Mouse (Mus musculus) adrenal gland, postnatal 0 days (tissue): ENCODE measurements around the gene Tmem186. TPM values are rescaled to one million over a fixed set of nuclear protein-coding genes. Genes with fewer than 3 reads are reported as not detected.

Experiments
- microRNA-seq: library from miRNA; unstranded; fragments of <30 nt; microRNA quantifications from one replicate; pipeline ENCODE4, GENCODE M21; 2016; ENCODE audit warnings: borderline replicate concordance; ENCODE audit not compliant: insufficient number of aligned reads
- polyA plus RNA-seq: library from polyadenylated mRNA; unstranded; fragments of >200 nt; fragmentation: Nextera tagmentation; extraction: Ambion mirVana; gene quantifications from 2 replicates; pipeline ENCODE4 v1.2.1, GENCODE M21; 2015

The Tmem186 gene
- polyA plus RNA-seq = 7.5 and 11.6 TPM in 2 replicates

GRCm38 (mm10) chr16:8637217-8638051, at the start of gene Tmem186, which contains the start of gene Pmm2:
Gene Tmem186, minus strand, starts transcription at chr16:8637712.
Gene Pmm2, plus strand, starts transcription at chr16:8637674.

GRCm38 (mm10) chr16:8680470-8680869, 43.0 kb upstream of the Tmem186 start, which contains the start of gene Gm5767:
Gene Gm5767, plus strand, starts transcription at chr16:8680770.

GRCm38 (mm10) chr16:8671551-8672349, 34.2 kb upstream of the Tmem186 start, which contains the start of gene Carhsp1:
Gene Carhsp1, minus strand, starts transcription at chr16:8672155.

Small RNAs within 50 kb of the gene (microRNA-seq; reads per million reads assigned to microRNA genes)
- gene Gm22137 = not detected

Other genes starting within 250 kb of the Tmem186 start
- gene Tmem114, start 212.6 kb downstream of the Tmem186 start, polyA plus RNA-seq = 0.08 TPM in 1 of 2 replicates, not detected in the other
- 29.3 TPM in 2 replicates for gene Mettl22, start 166.9 kb downstream of the Tmem186 start, polyA plus RNA-seq
- gene Abat, start 124.3 kb downstream of the Tmem186 start, polyA plus RNA-seq = 24.2 and 24.9 TPM in 2 replicates
- 26.1 and 46.1 TPM in 2 replicates for gene Pmm2, start within 50 bp of the Tmem186 start, polyA plus RNA-seq
- 87.2 and 89.8 TPM in 2 replicates for gene Carhsp1, start 34.4 kb upstream of the Tmem186 start, polyA plus RNA-seq
- gene Gm5767, start 43.1 kb upstream of the Tmem186 start, polyA plus RNA-seq = 0.32 TPM in 1 of 2 replicates, not detected in the other
- gene Usp7, start 154.6 kb upstream of the Tmem186 start, polyA plus RNA-seq = 15.5 and 16.9 TPM in 2 replicates
- 17.8 and 21.4 TPM in 2 replicates for gene 1810013L24Rik, start 192.4 kb upstream of the Tmem186 start, polyA plus RNA-seq